In the genomic region with DNA sequence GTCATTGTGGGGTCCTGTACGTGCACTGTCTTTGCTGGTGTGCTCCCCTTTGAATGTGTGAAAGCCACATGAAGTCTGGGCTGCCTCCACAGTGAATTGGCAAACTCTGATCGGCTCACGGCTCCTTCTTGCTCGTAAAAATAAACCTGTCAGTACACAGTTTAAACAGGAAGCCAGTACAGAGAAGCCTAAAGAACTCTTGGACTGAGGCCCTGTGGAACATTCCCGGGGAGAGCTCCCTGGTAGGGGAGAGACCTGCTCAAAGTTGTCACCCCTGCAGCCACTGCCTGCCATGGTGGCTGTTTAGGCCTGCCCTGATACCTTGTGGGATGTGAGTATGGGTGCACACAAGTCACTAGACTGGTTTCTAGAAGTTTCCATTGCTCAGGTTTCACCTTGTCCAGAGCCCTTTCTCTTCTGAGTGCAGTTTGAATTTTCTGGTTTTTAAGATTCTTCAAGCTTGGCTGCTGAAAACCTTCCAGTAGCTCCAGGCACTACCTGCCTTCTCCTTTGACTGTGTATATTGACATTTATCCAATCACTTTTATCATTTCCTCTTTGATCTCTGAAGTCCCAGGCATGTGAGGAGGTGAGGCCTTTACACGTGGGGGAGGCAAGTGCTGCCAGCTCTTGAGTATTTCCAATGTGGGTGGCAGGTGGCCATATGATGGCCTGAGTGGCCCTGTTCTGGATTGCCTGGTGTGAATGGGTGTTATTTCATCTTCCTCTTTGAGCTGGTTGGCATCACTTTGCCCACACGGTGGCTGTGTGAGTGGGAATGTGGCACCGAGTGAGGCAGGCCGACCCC, we compare ENCODE assay signal across 10 mouse cellular contexts. TPM values are rescaled to one million over a fixed set of nuclear protein-coding genes. Genes with fewer than 3 reads are reported as not detected.
DNase-seq lines count a peak whose midpoint lies in the region; ATAC-seq lines count a peak whose summit lies in the region.
"Had no signal": no experiment of that assay in that cellular context is flagged by ENCODE, and none has a peak within 500 bp of the region (broad histone marks: within the 10 kb centered on the region; RNA-seq: fewer than 3 reads in every experiment).

No protein-coding gene starts in this region.

- 48% methylated on average over 9 of the region's 9 CpGs for WGBS in heart, embryonic 14.5 days
- 48% methylated on average over 9 of the region's 9 CpGs for WGBS in liver, embryonic 12.5 days (ENCODE audit: insufficient replicate concordance)

- H3K4me1 ChIP-seq in heart, embryonic 14.5 days (ENCODE audit: control insufficient read depth in 2 of 2, insufficient read depth in 2 of 2, low read length in 2 of 2) = peaks cover 38 to 68% of the 10 kb centered on the region in 2 experiments
- peaks cover 88% of the 10 kb centered on the region for H3K4me1 ChIP-seq in liver, embryonic 12.5 days

- no peak overlapping the region for H3K4me3 ChIP-seq in heart, embryonic 14.5 days (ENCODE audit: control insufficient read depth in 1 of 2, insufficient read depth in 1 of 2, low read depth in 1 of 2, low read length in 2 of 2)
- H3K4me3 ChIP-seq in liver, embryonic 12.5 days = no peak overlapping the region

- H3K9ac ChIP-seq in heart, embryonic 14.5 days (ENCODE audit: low read length) = peak overlapping the region; percentile 67
- H3K9ac ChIP-seq in liver, embryonic 12.5 days = peak overlapping the region; percentile 35

- H3K27ac ChIP-seq in heart, embryonic 14.5 days (replicated peaks in 1 of 2; ENCODE audit: control insufficient read depth in 1 of 2, insufficient read depth in 1 of 2, low read depth in 2 of 2, low read length in 2 of 2) = peak overlapping the region; percentile 70 to 85
- peak overlapping the region; percentile 57 for H3K27ac ChIP-seq in liver, embryonic 12.5 days

- no peaks in the 10 kb centered on the region for H3K9me3 ChIP-seq in heart, embryonic 14.5 days (ENCODE audit: control insufficient read depth, low read length)
- no peaks in the 10 kb centered on the region for H3K9me3 ChIP-seq in liver, embryonic 12.5 days (replicated peaks)
- H3K9me3 ChIP-seq: G1E had no signal

- H3K4me2 ChIP-seq in heart, embryonic 14.5 days (ENCODE audit: low read length) = peak overlapping the region; percentile 36
- H3K4me2 ChIP-seq in liver, embryonic 12.5 days = no peak overlapping the region

- no peaks in the 10 kb centered on the region for H3K27me3 ChIP-seq in heart, embryonic 14.5 days (ENCODE audit: control insufficient read depth, insufficient read depth, low read length)
- no peaks in the 10 kb centered on the region for H3K27me3 ChIP-seq in liver, embryonic 12.5 days (replicated peaks)

- intact Hi-C loops in heart, postnatal 25 days (cut with DNase I) = no loop called here

- ATAC-seq in CD4-positive, CD25-positive, alpha-beta regulatory T cell, adult 4 months = peak; percentile 9
- peak; percentile 26; the same call in 1 of the 2 replicates for ATAC-seq in heart, embryonic 14.5 days (ENCODE audit: insufficient number of reproducible peaks, insufficient read depth, low FRiP score, low read depth)
- ATAC-seq in liver, embryonic 12.5 days = no peak

- peaks cover 11% of the 10 kb centered on the region for H3K36me3 ChIP-seq in heart, embryonic 14.5 days (ENCODE audit: control insufficient read depth, insufficient read depth, low read length)
- peaks cover 30% of the 10 kb centered on the region for H3K36me3 ChIP-seq in liver, embryonic 12.5 days

- peak; percentile 96 for DNase-seq in heart, adult 11 months
- no peak for DNase-seq in heart, postnatal 25 days (ENCODE audit: low spot score)
- DNase-seq in thymus, postnatal 25 days = no peak
- DNase-seq in embryo, embryonic 11 days = no peak
- no peak for DNase-seq in cerebellum, postnatal 14 days
- DNase-seq: gastrocnemius, postnatal 14 days had no signal

RNA-seq across cellular contexts. Expression of gene Pgs1, which starts 8.4 kb away (rescaled TPM):
- total RNA-seq in heart, postnatal 25 days (2021) = 10 to 100 TPM; 18.1 to 18.2 TPM
- 10 to 100 TPM; 34.3 to 38.8 TPM for polyA plus RNA-seq in CD4-positive, CD25-positive, alpha-beta regulatory T cell, adult 4 months (2017; shearing (Covaris generic))
- polyA plus RNA-seq in heart, embryonic 14.5 days (2014; fragmentation: Nextera tagmentation; extraction: Ambion mirVana) = 23.1 TPM in 2 replicates
- 26.4 and 29.6 TPM in 2 replicates for polyA plus RNA-seq in liver, embryonic 12.5 days (2016; fragmentation: Nextera tagmentation; extraction: Ambion mirVana)

RNA-seq across cellular contexts. Expression of gene Socs3, which starts 24.6 kb away (rescaled TPM):
- 1 to 10 TPM; 5.2 to 6.3 TPM for total RNA-seq in heart, postnatal 25 days (2021)
- 10 to 100 TPM; 34.4 to 35.5 TPM for polyA plus RNA-seq in CD4-positive, CD25-positive, alpha-beta regulatory T cell, adult 4 months (2017; shearing (Covaris generic))
- polyA plus RNA-seq in heart, embryonic 14.5 days (2014; fragmentation: Nextera tagmentation; extraction: Ambion mirVana) = 2.0 and 2.3 TPM in 2 replicates
- 8.6 and 9.8 TPM in 2 replicates for polyA plus RNA-seq in liver, embryonic 12.5 days (2016; fragmentation: Nextera tagmentation; extraction: Ambion mirVana)
